Mouse (Mus musculus): ENCODE data around the gene Aldh3b1. TPM values are rescaled to one million over a fixed set of nuclear protein-coding genes. Genes with fewer than 3 reads are reported as not detected.

Aldh3b1 gene
- total RNA-seq, 1 experiment, result 0.76 TPM

DNA sequence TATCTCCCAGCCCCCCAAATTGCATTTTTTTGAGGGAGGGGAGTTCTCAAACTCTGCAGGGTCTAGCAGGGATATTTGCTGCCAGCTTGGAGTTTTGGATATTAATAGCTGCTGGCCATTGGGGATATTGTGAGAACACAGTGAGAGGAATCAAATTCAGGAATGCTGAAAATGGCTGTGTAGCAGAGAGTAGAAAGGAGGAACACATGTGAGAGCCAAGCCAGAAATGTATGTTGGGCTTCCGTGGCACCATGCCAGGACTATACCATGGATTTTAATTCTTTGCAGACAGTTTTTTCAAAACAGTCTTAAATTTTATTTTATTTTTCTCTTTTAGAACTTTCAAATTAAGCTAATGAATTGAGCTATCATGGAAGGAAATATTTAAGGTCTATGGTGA is 61.3 kb downstream of the Aldh3b1 start:
- Histone ChIP-seq H3K4me3 (ENCODE audit: insufficient read depth in 1 of 2, low read depth in 1 of 2, low read length in 2 of 2, poor library complexity in 1 of 2, severe bottlenecking in 1 of 2) (no peak overlapping the region), H3K27ac (ENCODE audit: insufficient read depth, low read depth, low read length, poor library complexity, severe bottlenecking) (no peak overlapping the region), H3K4me1 (ENCODE audit: control insufficient read depth in 2 of 2, insufficient read depth in 2 of 2, low read length in 2 of 2, poor library complexity in 1 of 2) (0 out of 4 replicates have a peak, but pooled peaks cover 0 to under 1% of the 10 kb centered on the region in 2 experiments), H3K9ac (ENCODE audit: insufficient read depth, low read depth, low read length, poor library complexity, severe bottlenecking) (no peak overlapping the region), H3K36me3 (ENCODE audit: control insufficient read depth, insufficient read depth, low read length, poor library complexity, severe bottlenecking) (peaks cover 14% of the 10 kb centered on the region), H3K9me3 (ENCODE audit: control insufficient read depth, insufficient read depth, low read depth, low read length) (no peaks in the 10 kb centered on the region)
- TF ChIP-seq MAFK (IDR thresholded peaks at IDR 0.05; ENCODE audit: insufficient read depth, low read depth, low read length), result no peak
- TF ChIP-seq ZNF384 (IDR thresholded peaks at IDR 0.05; ENCODE audit: low read depth, low read length), result no peak
- no peak for DNase-seq (ENCODE audit: low read depth, low spot score)
- in situ Hi-C loops (cut with MboI; ENCODE audit: low sequenced_read_pairs in 2 of 2, unreplicated experiment in 2 of 2), result no loop called here

DNA sequence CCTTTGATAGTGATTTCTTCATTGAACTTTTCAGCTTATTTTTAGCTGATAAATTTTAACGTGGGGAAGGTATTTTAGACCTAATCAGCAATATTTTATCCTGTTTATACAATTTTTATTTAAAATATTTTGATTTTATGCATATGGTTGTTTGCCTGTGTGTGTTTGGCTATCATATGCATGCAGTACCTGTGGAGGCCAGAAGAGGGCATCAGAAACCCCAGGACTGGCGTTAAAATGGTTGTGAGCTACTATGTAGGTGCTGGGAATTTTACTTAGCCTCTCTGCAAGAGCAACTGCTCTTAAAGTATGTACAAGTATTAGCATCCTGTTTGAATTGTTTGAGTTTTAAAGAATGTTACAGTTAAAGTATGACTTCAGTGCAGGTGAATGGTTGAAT is 64.6 kb downstream of the Aldh3b1 start:
- Histone ChIP-seq H3K4me1 (ENCODE audit: control insufficient read depth in 2 of 2, insufficient read depth in 2 of 2, low read length in 2 of 2, poor library complexity in 1 of 2) (peaks cover 0 to 5% of the 10 kb centered on the region in 2 experiments; a peak in 1 of 4 replicates), H3K9ac (ENCODE audit: insufficient read depth, low read depth, low read length, poor library complexity, severe bottlenecking) (no peak overlapping the region), H3K9me3 (ENCODE audit: control insufficient read depth, insufficient read depth, low read depth, low read length) (no peaks in the 10 kb centered on the region), H3K4me3 (ENCODE audit: insufficient read depth in 1 of 2, low read depth in 1 of 2, low read length in 2 of 2, poor library complexity in 1 of 2, severe bottlenecking in 1 of 2) (no peak overlapping the region), H3K36me3 (ENCODE audit: control insufficient read depth, insufficient read depth, low read length, poor library complexity, severe bottlenecking) (peaks cover 14% of the 10 kb centered on the region), H3K27ac (ENCODE audit: insufficient read depth, low read depth, low read length, poor library complexity, severe bottlenecking) (no peak overlapping the region)
- in situ Hi-C loops (cut with MboI; ENCODE audit: low sequenced_read_pairs in 2 of 2, unreplicated experiment in 2 of 2), result no loop called here
- DNase-seq (ENCODE audit: low read depth, low spot score), result no peak
- no peak for TF ChIP-seq MAFK (IDR thresholded peaks at IDR 0.05; ENCODE audit: insufficient read depth, low read depth, low read length)
- TF ChIP-seq HCFC1 (IDR thresholded peaks at IDR 0.05; ENCODE audit: borderline replicate concordance, insufficient read depth, low read length), result no peak
- no peak for TF ChIP-seq CHD2 (IDR thresholded peaks at IDR 0.05; ENCODE audit: low read depth, low read length)
- TF ChIP-seq ZNF384 (IDR thresholded peaks at IDR 0.05; ENCODE audit: low read depth, low read length), result no peak
- no peak; the same call in 1 of the 2 replicates for TF ChIP-seq ZC3H11A (IDR thresholded peaks at IDR 0.05; ENCODE audit: borderline replicate concordance, low read depth, low read length)

Other genes with a start within 250 kb of the Aldh3b1 start
- gene Lrp5, start 243.2 kb downstream of the Aldh3b1 start, total RNA-seq (2012; rRNA removed), result 46.1 and 97.3 TPM in 2 replicates
- gene 1810055G02Rik, start 221.5 kb downstream of the Aldh3b1 start, total RNA-seq (2012; rRNA removed), result 31.4 and 39.6 TPM in 2 replicates
- gene Kmt5b, start 162.4 kb downstream of the Aldh3b1 start, total RNA-seq (2012; rRNA removed), result 25.9 and 27.2 TPM in 2 replicates
- 79.6 and 86.1 TPM in 2 replicates for gene Chka, start 78.0 kb downstream of the Aldh3b1 start, total RNA-seq (2012; rRNA removed)
- 55.2 and 75.8 TPM in 2 replicates for gene Tcirg1, start 22.7 kb downstream of the Aldh3b1 start, total RNA-seq (2012; rRNA removed)
- gene Ndufs8, start 17.0 kb downstream of the Aldh3b1 start, total RNA-seq (2012; rRNA removed), result 134 and 135 TPM in 2 replicates
- gene Unc93b1, start 5.4 kb upstream of the Aldh3b1 start, total RNA-seq (2012; rRNA removed), result 3.9 and 9.5 TPM in 2 replicates
- not detected in 2 replicates for gene Aldh3b3, start 28.8 kb upstream of the Aldh3b1 start, total RNA-seq (2012; rRNA removed)
- 0.21 and 0.62 TPM in 2 replicates for gene Aldh3b2, start 42.5 kb upstream of the Aldh3b1 start, total RNA-seq (2012; rRNA removed)
- gene Acy3, start 56.8 kb upstream of the Aldh3b1 start, total RNA-seq (2012; rRNA removed), result 2.1 and 2.4 TPM in 2 replicates
- not detected in 2 replicates for gene Tbx10, start 62.9 kb upstream of the Aldh3b1 start, total RNA-seq (2012; rRNA removed)
- gene Nudt8, start 70.8 kb upstream of the Aldh3b1 start, total RNA-seq (2012; rRNA removed), result 22.4 and 27.2 TPM in 2 replicates
- gene Gm49405, start 70.8 kb upstream of the Aldh3b1 start, total RNA-seq (2012; rRNA removed), result 1.9 and 4.0 TPM in 2 replicates
- gene Doc2g, start 73.5 kb upstream of the Aldh3b1 start, total RNA-seq (2012; rRNA removed), result 4.6 and 12.0 TPM in 2 replicates
- gene Ndufv1, start 83.0 kb upstream of the Aldh3b1 start, total RNA-seq (2012; rRNA removed), result 182 and 219 TPM in 2 replicates
- 121 and 146 TPM in 2 replicates for gene Gstp1, start 108.2 kb upstream of the Aldh3b1 start, total RNA-seq (2012; rRNA removed)
- 67.4 and 138 TPM in 2 replicates for gene Gstp2, start 116.2 kb upstream of the Aldh3b1 start, total RNA-seq (2012; rRNA removed)
- gene Gstp3, start 129.8 kb upstream of the Aldh3b1 start, total RNA-seq (2012; rRNA removed), result 3.4 and 3.9 TPM in 2 replicates
- gene Cabp2, start 151.8 kb upstream of the Aldh3b1 start, total RNA-seq (2012; rRNA removed), result not detected in 2 replicates
- gene Cdk2ap2, start 167.4 kb upstream of the Aldh3b1 start, total RNA-seq (2012; rRNA removed), result 39.6 and 42.7 TPM in 2 replicates
- gene Pitpnm1, start 170.2 kb upstream of the Aldh3b1 start, total RNA-seq (2012; rRNA removed), result 10.5 and 17.2 TPM in 2 replicates
- gene Aip, start 196.1 kb upstream of the Aldh3b1 start, total RNA-seq (2012; rRNA removed), result 26.9 and 27.9 TPM in 2 replicates
- gene Gpr152, start 210.0 kb upstream of the Aldh3b1 start, total RNA-seq (2012; rRNA removed), result 0.13 and 0.26 TPM in 2 replicates
- gene Cabp4, start 214.2 kb upstream of the Aldh3b1 start, total RNA-seq (2012; rRNA removed), result 1.3 and 1.8 TPM in 2 replicates
- gene Coro1b, start 218.8 kb upstream of the Aldh3b1 start, total RNA-seq (2012; rRNA removed), result 73.8 and 85.3 TPM in 2 replicates
- gene Ptprcap, start 223.8 kb upstream of the Aldh3b1 start, total RNA-seq (2012; rRNA removed), result 9.5 and 15.1 TPM in 2 replicates
- 19.7 and 26.6 TPM in 2 replicates for gene Rps6kb2, start 233.5 kb upstream of the Aldh3b1 start, total RNA-seq (2012; rRNA removed)
- gene Carns1, start 245.7 kb upstream of the Aldh3b1 start, total RNA-seq (2012; rRNA removed), result 2.3 and 3.3 TPM in 2 replicates

Measured in ES-E14 (cell line).